Mouse (Mus musculus): Measurements from ENCODE around the gene Zmpste24.
"Not testable (repeated sequence)": the region's sequence is repeated elsewhere in the genome, so short reads cannot be mapped to it uniquely, and the experiment has no call there.

Zmpste24 gene

DNA sequence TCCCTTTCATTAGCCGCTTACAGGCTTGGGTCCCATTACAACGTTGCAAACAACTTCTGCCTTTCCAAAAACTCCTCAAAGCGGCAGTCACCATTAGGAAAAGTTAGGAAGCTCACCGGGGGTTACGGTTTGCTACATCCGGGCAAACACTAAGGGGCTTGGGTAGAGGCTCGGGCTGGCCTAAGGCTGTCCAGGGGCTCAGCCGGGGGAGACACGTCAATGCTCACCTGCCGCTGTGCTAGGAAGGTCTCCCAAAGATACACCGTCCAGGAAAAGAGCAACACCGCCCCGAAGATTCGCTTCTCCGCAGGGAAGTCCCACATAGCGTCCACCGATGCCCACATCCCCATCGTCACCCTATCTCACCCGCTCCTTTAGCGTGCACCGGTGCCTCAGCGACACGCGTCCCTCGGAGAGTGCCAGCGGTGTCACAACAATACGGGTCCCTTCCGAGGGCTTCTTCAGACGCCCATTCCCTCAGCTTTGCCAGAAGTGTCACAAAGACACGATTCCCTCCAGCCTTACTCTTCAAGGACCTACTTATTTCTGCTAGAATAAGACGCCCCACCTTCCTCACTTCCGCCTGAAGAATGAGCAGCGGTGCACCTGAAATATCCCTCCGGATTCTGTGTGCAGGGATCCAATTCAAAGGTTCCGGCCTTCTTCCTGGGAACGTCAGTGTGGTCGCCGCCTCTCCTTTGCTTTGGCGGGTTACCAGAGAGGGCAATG is at the start of gene Zmpste24:
Gene Zmpste24 (minus strand): TSS at position 592 of the 729 bp plus-strand sequence.
- DNase-seq (ENCODE audit: low read depth) = peak; percentile 93

DNA sequence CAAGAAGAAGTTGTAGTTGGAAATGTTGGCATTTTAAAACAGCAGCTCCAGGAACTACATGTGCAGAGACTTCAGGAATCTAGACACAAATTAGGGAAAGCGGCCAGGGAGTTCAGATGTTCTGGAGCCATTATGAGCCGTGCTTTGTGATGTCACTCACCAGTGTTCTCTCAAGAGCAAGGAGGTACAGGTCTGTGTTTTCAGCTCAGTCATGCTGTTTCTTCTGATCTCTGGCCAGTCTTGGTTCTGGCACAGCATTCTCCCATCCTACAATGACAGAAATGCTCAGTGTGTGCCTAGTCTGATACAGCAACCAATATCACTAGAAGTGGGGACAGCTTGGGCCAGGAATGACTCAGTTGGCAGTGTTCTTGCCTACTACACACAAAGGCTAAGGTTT is 11.1 kb upstream of the Zmpste24 start, which contains the start of gene Tmco2:
Gene Tmco2 (minus strand): TSS at position 101 of the 400 bp plus-strand sequence.
- DNase-seq (ENCODE audit: low read depth) = no peak

- DNase-seq (ENCODE audit: low read depth) = no peak
Measured at GRCm38 (mm10) chr4:121103304-121103703, 5.3 kb upstream of the Zmpste24 start.

GRCm38 (mm10) chr4:121090211-121090610 is 7.8 kb downstream of the Zmpste24 start:
- no peak for DNase-seq (ENCODE audit: low read depth)

- no peak for DNase-seq (ENCODE audit: low read depth)
Measured at GRCm38 (mm10) chr4:121088696-121089095, 9.3 kb downstream of the Zmpste24 start.

DNA sequence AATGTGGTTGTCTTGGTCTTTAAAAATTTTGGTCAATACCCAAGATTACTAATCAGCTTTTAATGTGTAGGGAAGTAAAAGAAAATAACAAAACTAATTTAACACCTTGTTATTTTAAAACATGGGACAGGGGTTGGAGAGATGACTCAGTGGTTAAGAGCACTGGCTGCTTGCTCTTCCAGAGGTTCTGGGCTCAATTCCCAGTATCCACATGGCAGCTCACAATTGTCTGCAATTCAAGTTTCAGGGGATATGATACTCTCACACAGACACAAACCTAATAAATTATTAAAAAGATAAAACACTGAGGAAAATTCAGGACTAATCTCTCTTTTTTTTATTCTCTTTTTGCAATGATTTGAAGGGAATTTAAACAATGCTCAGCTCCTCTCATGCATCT is 13.5 kb downstream of the Zmpste24 start:
- DNase-seq (ENCODE audit: low read depth) = no peak

- DNase-seq (ENCODE audit: low read depth) = no peak
Measured at GRCm38 (mm10) chr4:121080395-121080794, 17.6 kb downstream of the Zmpste24 start.

GRCm38 (mm10) chr4:121077915-121078646 is 20.0 kb downstream of the Zmpste24 start:
- DNase-seq (ENCODE audit: low read depth) = no peak

DNA sequence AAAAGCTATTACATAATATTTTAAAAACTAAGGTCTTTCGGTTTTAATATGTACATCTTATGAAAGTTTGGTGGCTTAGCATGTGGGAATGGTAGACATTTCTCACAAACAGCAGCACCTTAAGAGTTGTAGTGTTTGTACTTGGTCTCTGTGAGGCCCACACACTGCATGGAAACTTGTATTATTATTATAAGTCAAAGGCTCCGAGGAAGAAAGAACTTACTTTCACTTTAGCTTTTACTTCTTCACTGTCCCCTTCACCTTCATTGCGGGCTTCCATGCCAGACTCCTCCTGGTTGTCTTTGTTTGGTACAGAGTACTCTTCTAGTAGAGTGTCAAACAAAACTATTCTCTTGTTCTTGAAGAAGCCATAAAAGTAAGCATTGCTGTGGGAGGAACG is 23.8 kb downstream of the Zmpste24 start:
- DNase-seq (ENCODE audit: low read depth) = no peak

- no peak for DNase-seq (ENCODE audit: low read depth)
Measured at GRCm38 (mm10) chr4:121065336-121065735, 32.7 kb downstream of the Zmpste24 start.

- not testable (repeated sequence) for DNase-seq (ENCODE audit: low read depth)
Measured at GRCm38 (mm10) chr4:121059218-121059617, 38.8 kb downstream of the Zmpste24 start.

DNA sequence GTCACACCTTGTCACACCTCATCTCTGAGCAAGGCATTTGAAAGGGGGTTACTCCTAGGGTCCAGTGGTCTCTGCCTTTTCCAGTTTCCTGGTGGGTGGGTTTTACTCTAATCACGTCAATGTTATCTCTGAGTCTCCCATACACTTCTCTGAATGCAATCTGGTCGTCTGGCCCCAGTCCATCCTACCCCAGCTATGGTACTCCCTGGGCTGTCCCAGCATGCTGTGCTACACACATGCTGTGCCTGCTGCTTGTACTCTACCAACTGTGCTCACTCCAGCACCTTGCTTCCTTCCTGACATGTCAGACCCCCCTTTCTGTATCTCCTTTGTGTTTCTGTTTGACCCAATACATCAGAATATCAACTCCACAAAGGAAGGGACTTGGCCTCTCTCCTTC is 41.0 kb downstream of the Zmpste24 start:
- DNase-seq (ENCODE audit: low read depth) = no peak

GRCm38 (mm10) chr4:121056342-121056741 is 41.7 kb downstream of the Zmpste24 start:
- DNase-seq (ENCODE audit: low read depth) = no peak

DNA sequence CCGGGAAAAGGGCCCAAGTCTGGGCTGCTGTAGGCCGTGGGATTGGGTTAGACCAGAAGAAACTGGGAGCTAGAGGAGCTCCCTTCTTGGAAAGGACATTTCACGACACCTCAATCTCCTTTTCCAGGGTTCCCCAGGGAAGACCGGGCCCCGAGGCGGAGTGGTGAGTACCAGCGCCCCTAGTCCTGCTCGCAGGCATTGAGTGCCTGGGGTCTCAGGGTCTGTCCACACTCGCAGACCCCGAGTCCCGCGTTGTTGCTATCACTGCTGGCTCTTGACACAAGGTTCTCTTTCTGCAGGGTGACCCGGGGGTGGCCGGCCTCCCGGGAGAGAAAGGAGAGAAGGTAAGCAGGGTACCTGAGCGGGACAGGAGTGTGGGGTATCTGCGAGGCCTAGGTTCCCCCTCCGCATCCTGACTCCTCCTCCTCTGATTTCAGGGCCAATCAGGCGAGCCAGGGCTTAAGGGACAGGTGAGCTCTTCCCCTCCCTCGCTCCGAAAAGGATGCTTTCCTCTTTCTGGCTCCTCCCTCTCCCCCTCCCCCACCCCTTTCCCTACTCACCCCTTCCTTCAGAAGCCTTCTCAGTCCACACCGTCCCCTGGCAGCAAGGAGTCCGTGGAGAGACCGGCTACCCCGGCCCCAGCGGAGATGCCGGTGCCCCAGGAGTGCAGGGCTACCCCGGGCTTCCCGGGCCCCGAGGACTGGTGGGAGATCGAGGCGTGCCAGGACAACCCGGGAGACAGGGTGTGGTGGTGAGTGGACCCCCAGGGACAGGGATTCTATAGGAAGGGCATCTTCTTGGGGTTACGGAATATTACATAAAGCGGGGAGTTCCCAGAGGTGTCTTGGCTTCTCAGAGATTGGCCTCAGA is 45.4 kb downstream of the Zmpste24 start:
- no peak for DNase-seq (ENCODE audit: low read depth)

DNA sequence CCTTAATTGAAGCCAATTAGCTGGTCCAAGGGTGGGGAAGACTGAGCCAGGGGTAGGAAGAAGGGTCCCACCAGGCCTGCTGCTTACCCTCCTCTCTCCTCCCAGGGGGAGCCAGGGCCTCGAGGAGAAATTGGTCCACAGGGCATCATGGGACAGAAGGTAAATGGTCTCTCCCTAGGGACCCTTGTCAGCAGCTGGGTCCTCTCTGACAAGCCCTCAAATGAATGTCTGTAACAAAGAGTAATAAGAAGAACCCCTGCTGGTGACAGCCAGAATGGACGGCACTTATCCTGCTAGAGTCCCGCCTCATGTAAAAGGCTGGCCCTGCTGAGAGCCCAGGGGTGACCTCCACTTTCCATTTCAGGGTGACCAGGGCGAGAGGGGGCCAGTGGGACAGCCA is 46.2 kb downstream of the Zmpste24 start:
- DNase-seq (ENCODE audit: low read depth) = no peak

GRCm38 (mm10) chr4:121042946-121043345 is 55.1 kb downstream of the Zmpste24 start:
- no peak for DNase-seq (ENCODE audit: low read depth)

DNA sequence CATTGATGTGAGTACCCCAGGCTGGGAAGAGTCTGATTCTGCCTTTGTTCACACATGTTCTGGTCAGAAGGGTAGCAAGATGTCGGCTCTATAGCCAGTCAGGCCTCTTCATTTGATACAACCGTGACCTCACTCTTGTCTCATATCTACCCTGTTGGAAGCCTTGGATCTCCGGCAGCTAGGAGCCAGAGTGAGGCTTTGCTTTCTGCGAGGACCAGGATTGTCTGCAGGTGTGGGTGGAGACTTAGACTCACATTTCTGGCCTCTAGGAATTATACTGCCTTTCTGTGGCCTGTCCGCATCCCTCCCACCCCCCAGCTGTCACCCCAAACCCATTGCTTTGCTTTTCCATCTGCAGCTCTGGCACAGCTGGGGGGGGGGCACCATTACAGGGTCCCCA is 55.6 kb downstream of the Zmpste24 start:
- DNase-seq (ENCODE audit: low read depth) = no peak

- DNase-seq (ENCODE audit: low read depth) = peak; percentile 56
Measured at GRCm38 (mm10) chr4:121040897-121041671, 57.0 kb downstream of the Zmpste24 start.

GRCm38 (mm10) chr4:121040323-121040722 is 57.7 kb downstream of the Zmpste24 start:
- no peak for DNase-seq (ENCODE audit: low read depth)

- no peak for DNase-seq (ENCODE audit: low read depth)
Measured at GRCm38 (mm10) chr4:121039331-121040115, 58.5 kb downstream of the Zmpste24 start, which contains the start of gene Col9a2. Col9a2 (plus strand) TSS chr4:121039385.

GRCm38 (mm10) chr4:121033006-121033405 is 65.0 kb downstream of the Zmpste24 start:
- no peak for DNase-seq (ENCODE audit: low read depth)
